Mouse (Mus musculus) heart, embryonic 13.5 days (tissue): Measurements from ENCODE around the gene Col9a3. TPM values are rescaled to one million over a fixed set of nuclear protein-coding genes. Genes with fewer than 3 reads are reported as not detected.

Experiments used
- ATAC-seq: fragments of 200-750 bp; cut with Nextera tagmentation; 2 replicates; pipeline ENCODE4 v1.8.0; 2017; ENCODE audit warnings: moderate TSS enrichment; ENCODE audit not compliant: insufficient number of reproducible peaks, low FRiP score, low TSS enrichment; ENCODE audit errors: extremely low read depth
- H3K27ac ChIP-seq: fragments of 300-500 bp; sonication (generic); replicated peaks from 2 replicates; pipeline ENCODE4 v1.5.1; 2015; ENCODE audit warnings: moderate library complexity, mild to moderate bottlenecking, inconsistent platforms
- H3K27me3 ChIP-seq: fragments of 300-500 bp; sonication (generic); replicated peaks from 2 replicates; pipeline ENCODE4 v1.6.1; 2015; ENCODE audit warnings: mild to moderate bottlenecking, inconsistent platforms
- H3K36me3 ChIP-seq: fragments of 300-500 bp; sonication (generic); 2 replicates; pipeline ENCODE4 v1.6.1; 2015; ENCODE audit warnings: mild to moderate bottlenecking, inconsistent platforms
- H3K4me1 ChIP-seq: fragments of 300-500 bp; sonication (generic); 2 replicates; pipeline ENCODE4 v1.6.1; 2015; ENCODE audit warnings: inconsistent platforms
- H3K4me2 ChIP-seq: fragments of 300-500 bp; sonication (generic); 2 replicates; pipeline ENCODE4 v1.6.1; 2015; ENCODE audit warnings: inconsistent platforms, mild to moderate bottlenecking, moderate library complexity
- H3K4me3 ChIP-seq: fragments of 300-500 bp; sonication (generic); 2 replicates; pipeline ENCODE4 v1.5.1; 2015; ENCODE audit warnings: moderate library complexity, mild to moderate bottlenecking, inconsistent platforms
- H3K9ac ChIP-seq: fragments of 300-500 bp; sonication (generic); 2 replicates; pipeline ENCODE4 v1.6.1; 2015; ENCODE audit warnings: inconsistent platforms, mild to moderate bottlenecking, moderate library complexity
- H3K9me3 ChIP-seq: fragments of 300-500 bp; sonication (generic); 2 replicates; pipeline ENCODE4 v1.6.1; 2016; ENCODE audit warnings: inconsistent platforms
- WGBS: fragments of 180-500 bp; shearing (Covaris S2); methylation state at CpG from one replicate; pipeline ENCODE4 v1.1.7; 2015; ENCODE audit warnings: mixed read lengths; 5-methylcytosine and 5-hydroxymethylcytosine counted together
- polyA plus RNA-seq: library from polyadenylated mRNA; unstranded; fragments of >200 nt; fragmentation: Nextera tagmentation; extraction: Ambion mirVana; gene quantifications from 2 replicates; pipeline ENCODE4 v1.2.1, GENCODE M21; 2015

Gene Col9a3
- polyA plus RNA-seq, 1 experiment from 2014 or later: 16.0 TPM

- 2% methylated on average over 98 of the region's 112 CpGs for WGBS
- peak overlapping the region; percentile 47; the same call in 1 of the 2 replicates for H3K9ac ChIP-seq
- peaks cover 80% of the 10 kb centered on the region for H3K27me3 ChIP-seq
- H3K4me1 ChIP-seq: peaks cover 6% of the 10 kb centered on the region; the same call in 1 of the 2 replicates
- H3K4me3 ChIP-seq: peak overlapping the region; percentile 48
- no peaks in the 10 kb centered on the region for H3K36me3 ChIP-seq
- peaks cover 22% of the 10 kb centered on the region for H3K9me3 ChIP-seq
- peak overlapping the region; percentile 65 for H3K4me2 ChIP-seq
- ATAC-seq: no peak; the same call in 1 of the 2 replicates
- H3K27ac ChIP-seq: no peak overlapping the region
Measured at GRCm38 (mm10) chr2:180641576-180642554, 44.3 kb downstream of the Col9a3 start.

- Histone ChIP-seq H3K9me3 (peaks cover 22% of the 10 kb centered on the region), H3K4me1 (peaks cover 6% of the 10 kb centered on the region; the same call in 1 of the 2 replicates), H3K4me3 (peak within 1 kb of the TSS; percentile 48), H3K36me3 (no peaks in the 10 kb centered on the region), H3K9ac (peak within 1 kb of the TSS; percentile 47; the same call in 1 of the 2 replicates), H3K27me3 (peaks cover 85% of the 10 kb centered on the region), H3K27ac (no peak within 1 kb of the TSS), H3K4me2 (peak within 1 kb of the TSS; percentile 65)
- 2% methylated on average over 16 of the region's 56 CpGs for WGBS
- no peak for ATAC-seq
Measured at GRCm38 (mm10) chr2:180642555-180643260, 45.1 kb downstream of the Col9a3 start, which contains the start of gene Tcfl5. TSS of gene Tcfl5 (minus strand) at chr2:180642708.

- Histone ChIP-seq H3K9me3 (peaks cover 22% of the 10 kb centered on the region), H3K4me2 (no peak overlapping the region), H3K4me1 (peaks cover 6% of the 10 kb centered on the region; the same call in 1 of the 2 replicates), H3K4me3 (no peak overlapping the region), H3K27me3 (peaks cover 84% of the 10 kb centered on the region), H3K36me3 (no peaks in the 10 kb centered on the region), H3K9ac (no peak overlapping the region), H3K27ac (no peak overlapping the region)
- ATAC-seq: no peak
Measured at GRCm38 (mm10) chr2:180643626-180644025, 46.0 kb downstream of the Col9a3 start.

- peaks cover 22% of the 10 kb centered on the region for H3K9me3 ChIP-seq
- H3K4me2 ChIP-seq: no peak overlapping the region
- no peaks in the 10 kb centered on the region for H3K36me3 ChIP-seq
- no peak overlapping the region for H3K27ac ChIP-seq
- no peak overlapping the region for H3K9ac ChIP-seq
- peaks cover 4% of the 10 kb centered on the region; the same call in 1 of the 2 replicates for H3K4me1 ChIP-seq
- H3K4me3 ChIP-seq: no peak overlapping the region
- peaks cover 54% of the 10 kb centered on the region for H3K27me3 ChIP-seq
- ATAC-seq: no peak
Measured at GRCm38 (mm10) chr2:180646841-180647240, 49.3 kb downstream of the Col9a3 start.

- Histone ChIP-seq H3K9me3 (no peaks in the 10 kb centered on the region), H3K4me2 (no peak overlapping the region), H3K27ac (no peak overlapping the region), H3K4me3 (no peak overlapping the region), H3K9ac (no peak overlapping the region), H3K4me1 (peaks cover 6% of the 10 kb centered on the region), H3K36me3 (no peaks in the 10 kb centered on the region), H3K27me3 (no peaks in the 10 kb centered on the region; the same call in 1 of the 2 replicates)
- 73% methylated on average over 7 of the region's 7 CpGs for WGBS
- no peak for ATAC-seq
Measured at GRCm38 (mm10) chr2:180654666-180655065, 57.1 kb downstream of the Col9a3 start.

GRCm38 (mm10) chr2:180655150-180655549 is 57.6 kb downstream of the Col9a3 start:
- Histone ChIP-seq H3K4me2 (no peak overlapping the region), H3K4me1 (peaks cover 9% of the 10 kb centered on the region), H3K27me3 (no peaks in the 10 kb centered on the region; the same call in 1 of the 2 replicates), H3K27ac (no peak overlapping the region), H3K9me3 (no peaks in the 10 kb centered on the region), H3K4me3 (no peak overlapping the region), H3K36me3 (no peaks in the 10 kb centered on the region), H3K9ac (no peak overlapping the region)
- no peak for ATAC-seq
- 68% methylated on average over 6 of the region's 6 CpGs for WGBS

GRCm38 (mm10) chr2:180657394-180658013 is 59.9 kb downstream of the Col9a3 start:
- Histone ChIP-seq H3K27ac (no peak overlapping the region), H3K27me3 (no peaks in the 10 kb centered on the region; the same call in 1 of the 2 replicates), H3K4me1 (peaks cover 9% of the 10 kb centered on the region), H3K4me3 (no peak overlapping the region), H3K4me2 (no peak overlapping the region), H3K36me3 (peaks cover 20% of the 10 kb centered on the region), H3K9ac (no peak overlapping the region), H3K9me3 (no peaks in the 10 kb centered on the region)
- WGBS: 77% methylated on average over 4 of the region's 4 CpGs
- no peak for ATAC-seq

- no peak for ATAC-seq
- no peak overlapping the region for H3K9ac ChIP-seq
- H3K36me3 ChIP-seq: peaks cover 24% of the 10 kb centered on the region
- peaks cover 9% of the 10 kb centered on the region for H3K4me1 ChIP-seq
- no peak overlapping the region for H3K27ac ChIP-seq
- no peaks in the 10 kb centered on the region for H3K9me3 ChIP-seq
- H3K4me2 ChIP-seq: no peak overlapping the region
- H3K4me3 ChIP-seq: no peak overlapping the region
- no peaks in the 10 kb centered on the region; the same call in 1 of the 2 replicates for H3K27me3 ChIP-seq
- 85% methylated on average over 5 of the region's 5 CpGs for WGBS
Measured at GRCm38 (mm10) chr2:180658381-180658780, 60.8 kb downstream of the Col9a3 start.

GRCm38 (mm10) chr2:180659353-180660150 is 62.0 kb downstream of the Col9a3 start:
- H3K4me1 ChIP-seq: peaks cover 9% of the 10 kb centered on the region
- H3K27me3 ChIP-seq: no peaks in the 10 kb centered on the region
- H3K36me3 ChIP-seq: peaks cover 29% of the 10 kb centered on the region
- H3K9ac ChIP-seq: peak overlapping the region; percentile 63
- 34% methylated on average over 42 of the region's 42 CpGs for WGBS
- peak overlapping the region; percentile 29 for H3K4me3 ChIP-seq
- no peak overlapping the region for H3K27ac ChIP-seq
- H3K9me3 ChIP-seq: no peaks in the 10 kb centered on the region
- peak; percentile 38; the same call in 1 of the 2 replicates for ATAC-seq
- peak overlapping the region; percentile 62 for H3K4me2 ChIP-seq

GRCm38 (mm10) chr2:180660521-180660920 is 62.9 kb downstream of the Col9a3 start:
- Histone ChIP-seq H3K27me3 (no peaks in the 10 kb centered on the region), H3K27ac (no peak overlapping the region), H3K9ac (no peak overlapping the region), H3K4me3 (no peak overlapping the region), H3K4me1 (peaks cover 9% of the 10 kb centered on the region), H3K4me2 (no peak overlapping the region), H3K36me3 (peaks cover 39% of the 10 kb centered on the region), H3K9me3 (no peaks in the 10 kb centered on the region)
- no peak for ATAC-seq
- 84% methylated on average over 5 of the region's 5 CpGs for WGBS
